Mouse (Mus musculus): ENCODE data around the gene Tamm41.

Tamm41 gene

GRCm38 (mm10) chr6:115027485-115027992, 10.1 kb downstream of the Tamm41 start:
- no peak for DNase-seq (ENCODE audit: low read depth, low spot score)

GRCm38 (mm10) chr6:115022876-115023275, 14.8 kb downstream of the Tamm41 start:
- DNase-seq (ENCODE audit: low read depth, low spot score) = no peak

GRCm38 (mm10) chr6:115015461-115015860, 22.2 kb downstream of the Tamm41 start:
- DNase-seq (ENCODE audit: low read depth, low spot score) = no peak

GRCm38 (mm10) chr6:115013574-115013973, 24.1 kb downstream of the Tamm41 start:
- DNase-seq (ENCODE audit: low read depth, low spot score) = no peak

- DNase-seq (ENCODE audit: low read depth, low spot score) = no peak
These were observed 25.9 kb downstream of the Tamm41 start for GRCm38 (mm10) chr6:115011792-115012191.

- DNase-seq (ENCODE audit: low read depth, low spot score) = no peak
These were observed 26.9 kb downstream of the Tamm41 start for GRCm38 (mm10) chr6:115010815-115011214.

GRCm38 (mm10) chr6:115010304-115010703, 27.4 kb downstream of the Tamm41 start:
- peak; percentile 17 for DNase-seq (ENCODE audit: low read depth, low spot score)

GRCm38 (mm10) chr6:115007728-115008127, 29.9 kb downstream of the Tamm41 start:
- DNase-seq (ENCODE audit: low read depth, low spot score) = peak; percentile 51

GRCm38 (mm10) chr6:115006948-115007347, 30.7 kb downstream of the Tamm41 start:
- DNase-seq (ENCODE audit: low read depth, low spot score) = no peak

- DNase-seq (ENCODE audit: low read depth, low spot score) = no peak
These were observed 31.6 kb downstream of the Tamm41 start for GRCm38 (mm10) chr6:115006065-115006464.

- DNase-seq (ENCODE audit: low read depth, low spot score) = peak; percentile 86
These were observed 32.3 kb downstream of the Tamm41 start for GRCm38 (mm10) chr6:115005351-115005890.

- no peak for DNase-seq (ENCODE audit: low read depth, low spot score)
These were observed 33.0 kb downstream of the Tamm41 start for GRCm38 (mm10) chr6:115004636-115005035.

- no peak for DNase-seq (ENCODE audit: low read depth, low spot score)
These were observed 39.2 kb downstream of the Tamm41 start for GRCm38 (mm10) chr6:114998374-114999031.

GRCm38 (mm10) chr6:114997471-114997870, 40.2 kb downstream of the Tamm41 start:
- DNase-seq (ENCODE audit: low read depth, low spot score) = no peak

- no peak for DNase-seq (ENCODE audit: low read depth, low spot score)
These were observed 40.8 kb downstream of the Tamm41 start for GRCm38 (mm10) chr6:114996910-114997309.

- no peak for DNase-seq (ENCODE audit: low read depth, low spot score)
These were observed 43.6 kb downstream of the Tamm41 start for GRCm38 (mm10) chr6:114994079-114994478.

- DNase-seq (ENCODE audit: low read depth, low spot score) = no peak
These were observed 44.0 kb downstream of the Tamm41 start for GRCm38 (mm10) chr6:114993659-114994058.

GRCm38 (mm10) chr6:114991909-114992308, 45.8 kb downstream of the Tamm41 start:
- DNase-seq (ENCODE audit: low read depth, low spot score) = no peak

- no peak for DNase-seq (ENCODE audit: low read depth, low spot score)
These were observed 49.1 kb downstream of the Tamm41 start for GRCm38 (mm10) chr6:114988619-114988980.

GRCm38 (mm10) chr6:114987966-114988618, 49.6 kb downstream of the Tamm41 start:
- no peak for DNase-seq (ENCODE audit: low read depth, low spot score)

GRCm38 (mm10) chr6:114982671-114983070, 55.0 kb downstream of the Tamm41 start:
- DNase-seq (ENCODE audit: low read depth, low spot score) = no peak

- no peak for DNase-seq (ENCODE audit: low read depth, low spot score)
These were observed 58.0 kb downstream of the Tamm41 start for GRCm38 (mm10) chr6:114979715-114980114.

GRCm38 (mm10) chr6:114976915-114977419, 60.7 kb downstream of the Tamm41 start:
- DNase-seq (ENCODE audit: low read depth, low spot score) = peak; percentile 44
